Mouse (Mus musculus) spleen, adult 2 months (tissue): ENCODE results near the gene Cfap74. TPM values are rescaled to one million over a fixed set of nuclear protein-coding genes. Genes with fewer than 3 reads are reported as not detected.

Experiments
- DNase-seq, 2 experiments: peaks; one replicate each; pipeline versions ENCODE4 v3.0.0 to v3.0.0-alpha.2; 2012 to 2021; ENCODE audit warnings: low spot score in 2 of 2, low read depth in 1 of 2
- H3K27ac ChIP-seq: fragments of 200-500 bp; 2 replicates; pipeline ENCODE4 v1.5.1; 2012; ENCODE audit warnings: low read length, inconsistent platforms; ENCODE audit not compliant: insufficient read depth
- H3K27me3 ChIP-seq: fragments of 200-500 bp; 2 replicates; pipeline ENCODE4 v1.6.1; 2012; ENCODE audit warnings: mild to moderate bottlenecking, moderate library complexity, low read length, inconsistent platforms; ENCODE audit not compliant: control insufficient read depth, insufficient read depth
- H3K36me3 ChIP-seq: fragments of 200-500 bp; 2 replicates; pipeline ENCODE4 v1.6.1; 2012; ENCODE audit warnings: mild to moderate bottlenecking, low read length, inconsistent platforms; ENCODE audit not compliant: control insufficient read depth, insufficient read depth
- H3K4me1 ChIP-seq: fragments of 200-500 bp; 2 replicates; pipeline ENCODE4 v1.6.1; 2011; ENCODE audit warnings: inconsistent platforms; ENCODE audit not compliant: control insufficient read depth, insufficient read depth, insufficient read length
- H3K4me3 ChIP-seq: fragments of 200-500 bp; 2 replicates; pipeline ENCODE4 v1.5.1; 2011; ENCODE audit warnings: mild to moderate bottlenecking, inconsistent platforms; ENCODE audit not compliant: insufficient read depth, insufficient read length; ENCODE audit errors: extremely low read depth
- CTCF ChIP-seq: fragments of 200-500 bp; IDR thresholded peaks from 2 replicates; pipeline ENCODE4 v1.5.1; 2011; ENCODE audit warnings: mild to moderate bottlenecking, inconsistent platforms; ENCODE audit not compliant: insufficient read depth, insufficient read length, insufficient replicate concordance; ENCODE audit errors: extremely low read depth
- POLR2A ChIP-seq: fragments of 200-500 bp; IDR thresholded peaks from 2 replicates; pipeline ENCODE4 v1.6.1; 2011; ENCODE audit warnings: low read depth, low read length, inconsistent platforms
- WGBS: fragments of 180-500 bp; shearing (Covaris S2); methylation state at CpG from one replicate; pipeline ENCODE4 v1.1.7; 2018; 5-methylcytosine and 5-hydroxymethylcytosine counted together
- polyA plus RNA-seq: library from polyadenylated mRNA; depleted of rRNA; stranded (reverse); fragments of >200 nt; gene quantifications from 2 replicates; pipeline ENCODE4 v1.2.3, GENCODE M21; 2012; rRNA removed

The Cfap74 gene
- polyA plus RNA-seq, 1 experiment, result 0.13 TPM

- DNase-seq, result no peak
- Histone ChIP-seq H3K27ac (no peak overlapping the region), H3K4me1 (peaks cover 4% of the 10 kb centered on the region), H3K27me3 (no peaks in the 10 kb centered on the region), H3K36me3 (no peaks in the 10 kb centered on the region), H3K4me3 (no peak overlapping the region)
- WGBS, result 75% methylated on average over 1 of the region's 1 CpGs
- no peak for TF ChIP-seq POLR2A
- TF ChIP-seq CTCF, result no peak
These were observed 102.0 kb downstream of the Cfap74 start for GRCm38 (mm10) chr4:155510981-155511380.

GRCm38 (mm10) chr4:155514810-155515209, 105.8 kb downstream of the Cfap74 start:
- no peak for TF ChIP-seq POLR2A
- TF ChIP-seq CTCF, result no peak
- WGBS, result 92% methylated on average over 2 of the region's 2 CpGs
- Histone ChIP-seq H3K27me3 (no peaks in the 10 kb centered on the region), H3K4me3 (no peak overlapping the region), H3K4me1 (peaks cover 4% of the 10 kb centered on the region), H3K36me3 (no peaks in the 10 kb centered on the region), H3K27ac (no peak overlapping the region)
- no peak for DNase-seq

Other genes starting within 250 kb of the Cfap74 start
- gene Ski, start 186.6 kb upstream of the Cfap74 start, polyA plus RNA-seq, result 32.2 and 40.6 TPM in 2 replicates
- 43.2 and 64.8 TPM in 2 replicates for gene Faap20, start 159.4 kb upstream of the Cfap74 start, polyA plus RNA-seq
- 2.9 and 3.0 TPM in 2 replicates for gene Prkcz, start 47.8 kb upstream of the Cfap74 start, polyA plus RNA-seq
- gene Gabrd, start 11.1 kb upstream of the Cfap74 start, polyA plus RNA-seq, result 0.02 and 0.22 TPM in 2 replicates
- 0.26 and 0.28 TPM in 2 replicates for gene Tmem52, start 59.9 kb downstream of the Cfap74 start, polyA plus RNA-seq
- gene Gnb1, start 82.2 kb downstream of the Cfap74 start, polyA plus RNA-seq, result 325 and 341 TPM in 2 replicates
- 75.3 and 90.7 TPM in 2 replicates for gene Nadk, start 153.2 kb downstream of the Cfap74 start, polyA plus RNA-seq
- 6.2 and 7.1 TPM in 2 replicates for gene Slc35e2, start 192.2 kb downstream of the Cfap74 start, polyA plus RNA-seq
- 25.8 and 27.8 TPM in 2 replicates for gene Cdk11b, start 215.7 kb downstream of the Cfap74 start, polyA plus RNA-seq
- not detected in 2 replicates for gene Gm10563, start 236.2 kb downstream of the Cfap74 start, polyA plus RNA-seq
- 57.2 and 83.5 TPM in 2 replicates for gene Mmp23, start 244.2 kb downstream of the Cfap74 start, polyA plus RNA-seq